Mouse (Mus musculus) right cerebral cortex, adult 2 months (tissue): ENCODE results near the gene Vmn1r148.
"Not testable (repeated sequence)": the region's sequence is repeated elsewhere in the genome, so short reads cannot be mapped to it uniquely, and the experiment has no call there.

Source experiments
- DNase-seq, 2 experiments: peaks; one replicate each; pipeline ENCODE4 v3.0.0; 2021 to 2022; ENCODE audit warnings: low spot score in 2 of 2

Vmn1r148 gene

GRCm38 (mm10) chr7:22413283-22413682 is at the start of gene Vmn1r148:
Gene Vmn1r148 (plus strand): TSS chr7:22413583.
- not testable (repeated sequence) for DNase-seq

GRCm38 (mm10) chr7:22370939-22371338 is 42.4 kb upstream of the Vmn1r148 start, which contains the start of gene Gm8660:
Gene Gm8660 (minus strand): TSS chr7:22371039.
- DNase-seq: not testable (repeated sequence)

- DNase-seq: not testable (repeated sequence)
These were observed 24.7 kb downstream of the Vmn1r148 start, which contains the start of gene Vmn1r149 for GRCm38 (mm10) chr7:22438129-22438528. Gene Vmn1r149 (minus strand): TSS chr7:22438229.

- not testable (repeated sequence) for DNase-seq
These were observed 50.6 kb downstream of the Vmn1r148 start, which contains the start of gene Gm10665 for GRCm38 (mm10) chr7:22463975-22464374. Gene Gm10665 (minus strand): TSS chr7:22464075.
